Mouse (Mus musculus) midbrain, postnatal 0 days (tissue): ENCODE measurements around the gene Ttc9c. TPM values are rescaled to one million over a fixed set of nuclear protein-coding genes. Genes with fewer than 3 reads are reported as not detected.
"Not testable (repeated sequence)": the region's sequence is repeated elsewhere in the genome, so short reads cannot be mapped to it uniquely, and the experiment has no call there.

Experiments
- ATAC-seq: fragments of 200-750 bp; cut with Nextera tagmentation; 2 replicates; pipeline ENCODE4 v1.8.0; 2017; ENCODE audit warnings: moderate number of reproducible peaks, mild to moderate bottlenecking, moderate TSS enrichment, moderate library complexity; ENCODE audit not compliant: low FRiP score
- DNase-seq: peaks from one replicate; pipeline ENCODE4 v3.0.0-alpha.2; 2015; ENCODE audit warnings: low spot score
- H3K27ac ChIP-seq: fragments of 300-500 bp; sonication (generic); 2 replicates; pipeline ENCODE4 v1.5.1; 2014; ENCODE audit warnings: low read depth, mild to moderate bottlenecking, low read length, mixed read lengths
- H3K27me3 ChIP-seq: fragments of 300-500 bp; sonication (generic); 2 replicates; pipeline ENCODE4 v1.6.1; 2014; ENCODE audit warnings: low read length, control low read depth, mixed read lengths; ENCODE audit not compliant: insufficient read depth
- H3K36me3 ChIP-seq: fragments of 300-500 bp; sonication (generic); 2 replicates; pipeline ENCODE4 v1.6.1; 2014; ENCODE audit warnings: low read length, control low read depth, mixed read lengths; ENCODE audit not compliant: insufficient read depth
- H3K4me1 ChIP-seq: fragments of 300-500 bp; sonication (generic); 2 replicates; pipeline ENCODE4 v1.6.1; 2014; ENCODE audit warnings: mild to moderate bottlenecking, control low read depth, antibody characterized with exemption, low read length, mixed read lengths; ENCODE audit not compliant: insufficient read depth
- H3K4me2 ChIP-seq: fragments of 300-500 bp; sonication (generic); 2 replicates; pipeline ENCODE4 v1.6.1; 2014; ENCODE audit warnings: low read depth, mild to moderate bottlenecking, low read length, mixed read lengths; ENCODE audit not compliant: poor library complexity, severe bottlenecking
- H3K4me3 ChIP-seq: fragments of 300-500 bp; sonication (generic); 2 replicates; pipeline ENCODE4 v1.5.1; 2014; ENCODE audit warnings: low read depth, mild to moderate bottlenecking, low read length, moderate library complexity
- H3K9ac ChIP-seq: fragments of 300-500 bp; sonication (generic); replicated peaks from 2 replicates; pipeline ENCODE4 v1.6.1; 2014; ENCODE audit warnings: mild to moderate bottlenecking, low read length, moderate library complexity, mixed read lengths; ENCODE audit not compliant: poor library complexity, severe bottlenecking
- H3K9me3 ChIP-seq: fragments of 300-500 bp; sonication (generic); 2 replicates; pipeline ENCODE4 v1.6.1; 2016; ENCODE audit warnings: low read length, control low read depth
- CTCF ChIP-seq: IDR thresholded peaks from 2 replicates; pipeline ENCODE4 v1.5.1; 2016; ENCODE audit warnings: antibody characterized with exemption, mild to moderate bottlenecking
- WGBS: fragments of 180-500 bp; shearing (Covaris S2); extraction: QIAGEN DNeasy Blood & Tissue Kit; methylation state at CpG from one replicate; pipeline ENCODE4 v1.1.7; 2014; 5-methylcytosine and 5-hydroxymethylcytosine counted together
- polyA plus RNA-seq: library from polyadenylated mRNA; unstranded; fragments of >200 nt; fragmentation: Nextera tagmentation; extraction: Ambion mirVana; gene quantifications from 2 replicates; pipeline ENCODE4 v1.2.1, GENCODE M21; 2015
- total RNA-seq: library from RNA; depleted of rRNA; stranded (reverse); fragments of >200 nt; gene quantifications from 2 replicates; pipeline ENCODE4 v1.2.3, GENCODE M21; 2014

Ttc9c gene
- total and polyA plus RNA-seq, 2 experiments from 2014 or later: 45.3 to 63.0 TPM

DNA sequence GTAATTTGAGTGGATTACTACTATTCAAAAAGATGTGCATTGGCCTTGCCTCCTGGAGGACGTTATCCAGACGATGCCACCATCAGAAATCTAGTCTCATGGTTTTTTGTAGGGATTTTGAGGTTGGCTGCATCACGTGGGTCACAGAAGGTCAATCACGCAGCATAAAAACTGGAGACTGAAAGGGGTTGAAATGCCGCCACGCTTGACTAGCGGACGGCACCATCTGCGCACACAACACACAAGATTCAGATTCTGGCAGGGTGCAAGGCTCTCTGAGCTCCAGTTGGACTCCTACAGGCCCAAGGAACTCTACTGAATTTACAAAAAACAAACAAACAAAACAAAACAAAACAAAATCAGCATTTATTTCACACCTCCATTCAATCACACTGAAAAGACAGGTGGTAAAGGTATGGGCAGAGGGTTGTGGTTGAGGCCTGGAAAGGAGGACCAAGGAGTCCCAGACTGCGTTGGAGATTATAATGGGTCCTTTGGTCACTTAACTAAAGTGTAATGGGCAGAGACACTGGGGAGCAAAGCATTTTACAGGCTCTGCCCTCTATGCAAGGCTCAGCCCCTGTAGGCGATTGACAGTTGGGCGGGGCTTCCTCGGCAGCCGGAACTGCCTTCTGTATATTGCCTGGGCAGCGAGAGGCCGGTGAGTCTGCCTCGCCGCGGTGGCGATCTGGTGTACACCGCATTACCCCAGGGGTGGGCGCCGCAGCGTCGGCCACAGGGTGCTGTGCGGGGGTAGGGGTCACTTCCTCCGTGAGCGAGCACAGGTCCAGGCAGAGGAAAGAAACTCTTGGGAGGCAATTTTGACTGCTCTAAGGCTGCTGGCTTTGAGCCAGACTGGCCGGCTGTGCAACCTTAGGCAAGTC, 21.0 kb upstream of the Ttc9c start:
- Histone ChIP-seq H3K9ac (peak overlapping the region; percentile 87), H3K4me2 (peak overlapping the region; percentile 85), H3K36me3 (peaks cover 6% of the 10 kb centered on the region; the same call in 1 of the 2 replicates), H3K4me1 (peaks cover 9% of the 10 kb centered on the region), H3K9me3 (no peaks in the 10 kb centered on the region), H3K4me3 (peak overlapping the region; percentile 68), H3K27me3 (no peaks in the 10 kb centered on the region), H3K27ac (peak overlapping the region; percentile 96)
- DNase-seq (peak; percentile 76), ATAC-seq (peak; percentile 21)
- peak; percentile 6; the same call in 1 of the 2 replicates for TF ChIP-seq CTCF
- WGBS: 10% methylated on average over 28 of the region's 29 CpGs

- ATAC-seq (peak; percentile 85), DNase-seq (peak; percentile 95)
- no peaks in the 10 kb centered on the region for H3K27me3 ChIP-seq
- peak within 1 kb of the TSS; percentile 68 for H3K4me3 ChIP-seq
- peak within 1 kb of the TSS; percentile 96 for H3K27ac ChIP-seq
- peak within 1 kb of the TSS; percentile 87 for H3K9ac ChIP-seq
- no peak; the same call in 1 of the 2 replicates for TF ChIP-seq CTCF
- 20% methylated on average over 11 of the region's 11 CpGs for WGBS
- peaks cover 9% of the 10 kb centered on the region for H3K36me3 ChIP-seq
- peak within 1 kb of the TSS; percentile 85 for H3K4me2 ChIP-seq
- H3K9me3 ChIP-seq: no peaks in the 10 kb centered on the region
- H3K4me1 ChIP-seq: peaks cover 9% of the 10 kb centered on the region
Measured at GRCm38 (mm10) chr19:8839103-8839907, 20.2 kb upstream of the Ttc9c start, which contains the start of gene Gng3. Gng3 (minus strand) TSS chr19:8839194.

DNA sequence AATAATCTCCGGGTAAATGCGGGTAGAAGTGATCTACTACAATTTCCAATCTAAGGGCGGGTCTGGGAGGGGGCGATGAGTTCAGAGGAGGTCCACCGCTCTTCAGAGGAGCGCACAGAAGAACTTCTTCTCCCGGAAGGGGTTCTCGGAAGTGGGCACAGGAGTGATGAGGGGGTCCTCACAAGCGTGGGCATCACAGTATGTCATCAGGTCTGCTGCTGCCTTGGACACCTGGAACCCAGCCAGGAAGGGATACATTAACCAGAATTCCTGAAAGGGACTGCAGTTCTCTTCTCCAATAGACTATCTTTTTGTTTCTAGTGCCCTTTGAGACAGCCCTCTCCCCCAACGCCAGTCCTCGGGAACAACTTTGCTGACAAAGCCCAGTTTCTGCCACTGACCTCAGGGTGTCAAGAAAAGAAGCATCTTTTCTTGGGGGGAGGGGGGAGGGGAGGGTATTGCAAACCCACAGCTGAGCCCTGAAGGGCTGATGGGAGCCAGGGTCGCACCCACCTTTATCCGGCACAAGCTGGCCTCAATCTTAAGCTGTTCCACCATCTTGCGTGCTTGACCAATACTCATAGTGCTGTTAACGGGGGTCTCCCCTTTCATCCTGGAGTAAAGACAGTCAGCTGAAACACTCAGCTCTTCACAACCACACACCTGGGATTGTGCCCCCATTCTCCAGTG, 19.1 kb upstream of the Ttc9c start:
- peak overlapping the region; percentile 96 for H3K27ac ChIP-seq
- DNase-seq (peak; percentile 63), ATAC-seq (0 out of 2 replicates have a peak, but pooled peaks have one; percentile 8)
- no peaks in the 10 kb centered on the region for H3K27me3 ChIP-seq
- no peak for TF ChIP-seq CTCF
- WGBS: 4% methylated on average over 15 of the region's 15 CpGs
- H3K9me3 ChIP-seq: no peaks in the 10 kb centered on the region
- peaks cover 10% of the 10 kb centered on the region for H3K36me3 ChIP-seq
- H3K4me2 ChIP-seq: peak overlapping the region; percentile 85
- H3K9ac ChIP-seq: peak overlapping the region; percentile 87
- H3K4me1 ChIP-seq: peaks cover 9% of the 10 kb centered on the region
- H3K4me3 ChIP-seq: peak overlapping the region; percentile 68

- ATAC-seq (peak; percentile 74), DNase-seq (peak; percentile 92)
- peak; percentile 71 for TF ChIP-seq CTCF
- Histone ChIP-seq H3K27me3 (no peaks in the 10 kb centered on the region), H3K9ac (peak within 1 kb of the TSS; percentile 87), H3K4me2 (peak within 1 kb of the TSS; percentile 85), H3K36me3 (peaks cover 13% of the 10 kb centered on the region), H3K4me1 (peaks cover 9% of the 10 kb centered on the region), H3K27ac (peak within 1 kb of the TSS; percentile 96), H3K9me3 (no peaks in the 10 kb centered on the region), H3K4me3 (peak within 1 kb of the TSS; percentile 68)
- under 1% methylated on average over 38 of the region's 38 CpGs for WGBS
Measured at GRCm38 (mm10) chr19:8837251-8837791, 18.2 kb upstream of the Ttc9c start, which contains the start of gene Bscl2. Bscl2 (plus strand) TSS chr19:8837467.

DNA sequence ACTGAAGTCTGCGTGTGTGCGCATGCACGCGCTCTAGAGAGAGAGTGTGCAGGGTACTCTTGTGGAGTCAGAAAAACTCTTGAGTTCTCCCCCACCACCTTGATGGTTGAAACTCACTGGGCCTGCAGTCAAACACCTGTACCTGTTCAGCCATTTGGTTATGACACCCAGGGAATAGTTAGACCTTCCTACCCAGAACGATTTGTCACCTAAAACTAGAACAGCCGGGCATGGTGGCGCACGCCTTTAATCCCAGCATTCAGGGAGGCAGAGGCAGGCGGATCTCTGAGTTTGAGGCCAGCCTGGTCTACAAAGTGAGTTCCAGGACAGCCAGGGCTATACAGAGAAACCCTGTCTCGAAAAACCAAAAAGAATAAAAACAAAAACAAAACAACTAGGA, 17.2 kb upstream of the Ttc9c start:
- WGBS: 96% methylated on average over 10 of the region's 10 CpGs
- not testable (repeated sequence) for DNase-seq, H3K9me3 ChIP-seq, H3K4me3 ChIP-seq, ATAC-seq, H3K4me1 ChIP-seq, H3K9ac ChIP-seq, H3K27me3 ChIP-seq
- Histone ChIP-seq H3K4me2 (peak overlapping the region; percentile 85; the same call in 1 of the 2 replicates), H3K27ac (peak overlapping the region; percentile 96), H3K36me3 (peaks cover 21% of the 10 kb centered on the region)
